Mouse (Mus musculus) forebrain, embryonic 15.5 days (tissue): ENCODE results near the gene Ero1lb. TPM values are rescaled to one million over a fixed set of nuclear protein-coding genes. Genes with fewer than 3 reads are reported as not detected.
"Not testable (repeated sequence)": the region's sequence is repeated elsewhere in the genome, so short reads cannot be mapped to it uniquely, and the experiment has no call there.

Experiments used
- ATAC-seq: fragments of 200-750 bp; cut with Nextera tagmentation; replicated peaks from 2 replicates; pipeline ENCODE4 v1.8.0; 2017; ENCODE audit warnings: mild to moderate bottlenecking, moderate TSS enrichment, moderate library complexity
- H3K27ac ChIP-seq: fragments of 300-500 bp; sonication (generic); replicated peaks from 2 replicates; pipeline ENCODE4 v1.5.1; 2015; ENCODE audit warnings: mild to moderate bottlenecking, inconsistent platforms
- H3K27me3 ChIP-seq: fragments of 300-500 bp; sonication (generic); 2 replicates; pipeline ENCODE4 v1.6.1; 2015; ENCODE audit warnings: inconsistent platforms
- H3K36me3 ChIP-seq: fragments of 300-500 bp; sonication (generic); 2 replicates; pipeline ENCODE4 v1.6.1; 2015; ENCODE audit warnings: mild to moderate bottlenecking, inconsistent platforms
- H3K4me1 ChIP-seq: fragments of 300-500 bp; sonication (generic); 2 replicates; pipeline ENCODE4 v1.6.1; 2015; ENCODE audit warnings: inconsistent platforms
- H3K4me2 ChIP-seq: fragments of 300-500 bp; sonication (generic); replicated peaks from 2 replicates; pipeline ENCODE4 v1.6.1; 2015; ENCODE audit warnings: mild to moderate bottlenecking, inconsistent platforms
- H3K4me3 ChIP-seq: fragments of 300-500 bp; sonication (generic); 2 replicates; pipeline ENCODE4 v1.5.1; 2015; ENCODE audit warnings: mild to moderate bottlenecking, inconsistent platforms
- H3K9ac ChIP-seq: fragments of 300-500 bp; sonication (generic); replicated peaks from 2 replicates; pipeline ENCODE4 v1.6.1; 2015; ENCODE audit warnings: mild to moderate bottlenecking, inconsistent platforms
- H3K9me3 ChIP-seq: fragments of 300-500 bp; sonication (generic); 2 replicates; pipeline ENCODE4 v1.6.1; 2016; ENCODE audit warnings: inconsistent platforms
- WGBS: fragments of 180-500 bp; shearing (Covaris S2); methylation state at CpG from one replicate; pipeline ENCODE4 v1.1.7; 2015; ENCODE audit warnings: mixed read lengths; 5-methylcytosine and 5-hydroxymethylcytosine counted together
- polyA plus RNA-seq: library from polyadenylated mRNA; unstranded; fragments of >200 nt; fragmentation: Nextera tagmentation; extraction: Ambion mirVana; gene quantifications from 2 replicates; pipeline ENCODE4 v1.2.1, GENCODE M21; 2015

The Ero1lb gene
- polyA plus RNA-seq, 1 experiment from 2014 or later = 14.0 TPM

DNA sequence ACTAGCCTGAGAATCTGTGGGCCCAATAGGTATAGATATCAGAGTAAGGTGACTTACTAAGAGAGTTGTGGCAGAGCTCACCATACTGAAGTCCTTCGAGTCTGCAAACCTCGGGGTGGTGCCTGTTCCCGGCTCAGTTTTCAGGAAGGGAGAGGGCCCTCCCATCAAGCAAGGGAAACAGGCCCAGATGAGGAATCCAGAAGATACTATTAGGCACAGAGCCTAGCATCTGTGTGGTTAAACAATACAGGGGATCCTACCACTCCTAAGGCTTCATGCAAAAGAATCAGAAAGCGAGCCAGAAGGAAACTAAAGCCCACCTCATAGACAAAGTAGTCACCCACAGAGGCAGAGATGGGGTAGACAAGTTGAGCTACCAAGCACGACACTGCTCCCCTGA is 81.0 kb downstream of the Ero1lb start:
- ATAC-seq, H3K9ac ChIP-seq, H3K27me3 ChIP-seq, H3K4me1 ChIP-seq, H3K4me3 ChIP-seq, H3K4me2 ChIP-seq, H3K27ac ChIP-seq, H3K9me3 ChIP-seq, H3K36me3 ChIP-seq: not testable (repeated sequence)
- 91% methylated on average over 5 of the region's 5 CpGs for WGBS

DNA sequence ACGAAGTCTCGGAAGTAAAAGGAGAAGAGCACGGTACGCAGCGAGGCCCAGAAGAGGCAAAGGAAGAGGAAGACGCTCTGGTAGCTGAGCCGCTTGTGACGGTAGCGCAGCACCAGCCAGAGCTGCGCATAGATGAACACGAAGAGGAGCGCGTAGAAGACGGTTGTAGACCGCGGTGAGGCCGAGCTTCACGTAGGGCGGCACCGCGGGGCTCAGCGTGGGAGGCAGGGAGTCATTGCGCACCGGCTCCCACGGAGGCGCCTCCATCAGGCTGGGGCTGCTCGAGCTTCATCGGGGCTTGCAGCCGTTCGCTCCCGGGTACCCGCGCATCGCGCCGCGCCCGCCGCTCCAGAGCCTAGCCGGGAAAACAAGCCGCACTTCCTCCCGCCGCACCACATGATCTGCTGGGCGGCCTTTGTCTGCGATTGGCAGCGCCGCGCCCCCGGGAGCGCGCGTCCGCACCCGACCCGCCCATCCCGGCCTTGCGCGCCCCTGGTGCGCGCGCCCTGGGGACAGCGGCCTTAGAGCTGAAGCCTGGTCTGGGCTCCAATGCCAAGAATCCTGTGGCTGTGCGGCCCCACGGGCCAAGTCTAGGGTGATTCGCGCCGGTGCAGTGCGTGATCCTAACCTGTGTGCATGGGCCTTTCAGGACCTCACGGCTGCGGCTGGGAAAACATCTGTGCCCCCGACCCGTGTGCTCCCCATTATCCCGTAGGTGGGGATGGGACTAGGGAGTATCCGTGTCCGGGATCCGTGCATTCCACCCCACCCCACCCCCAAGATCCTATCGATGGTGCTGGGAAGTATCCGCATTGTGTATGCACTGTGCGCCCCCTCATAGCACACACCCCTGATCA is 84.6 kb downstream of the Ero1lb start:
- WGBS = 0% methylated on average over 39 of the region's 79 CpGs
- H3K27ac ChIP-seq = peak overlapping the region; percentile 87
- not testable (repeated sequence) for H3K36me3 ChIP-seq, H3K9me3 ChIP-seq, H3K27me3 ChIP-seq, H3K4me1 ChIP-seq
- peak; percentile 93 for ATAC-seq
- H3K4me3 ChIP-seq = peak overlapping the region; percentile 48
- peak overlapping the region; percentile 72 for H3K9ac ChIP-seq
- peak overlapping the region; percentile 48 for H3K4me2 ChIP-seq

DNA sequence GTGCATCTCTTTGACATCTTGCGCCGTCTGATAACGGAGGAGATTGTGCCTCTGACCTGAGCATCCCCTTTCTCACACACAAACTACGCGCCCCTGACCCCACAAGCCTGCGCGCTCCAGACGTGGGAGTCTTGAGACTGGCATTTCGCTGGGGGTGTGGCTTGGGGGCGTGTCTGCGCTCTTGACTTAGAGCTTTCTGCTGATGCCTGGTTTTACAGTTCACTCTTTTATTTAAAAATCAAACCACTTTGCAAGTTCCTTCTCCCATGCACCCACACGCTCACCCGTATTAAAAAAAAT is 85.2 kb downstream of the Ero1lb start:
- not testable (repeated sequence) for H3K27me3 ChIP-seq, H3K4me1 ChIP-seq, H3K36me3 ChIP-seq, H3K9me3 ChIP-seq
- H3K27ac ChIP-seq = peak overlapping the region; percentile 52; the same call in 1 of the 2 replicates
- H3K9ac ChIP-seq = peak overlapping the region; percentile 42
- H3K4me3 ChIP-seq = peak overlapping the region; percentile 48
- H3K4me2 ChIP-seq = peak overlapping the region; percentile 48
- ATAC-seq = peak; percentile 82
- WGBS = under 1% methylated on average over 13 of the region's 13 CpGs

Other genes with a start within 250 kb of the Ero1lb start
- gene Actn2, start 225.1 kb upstream of the Ero1lb start, polyA plus RNA-seq = 2.4 and 2.6 TPM in 2 replicates
- gene Heatr1, start 170.8 kb upstream of the Ero1lb start, polyA plus RNA-seq = 13.7 and 15.6 TPM in 2 replicates
- 13.5 and 14.1 TPM in 2 replicates for gene Lgals8, start 100.9 kb upstream of the Ero1lb start, polyA plus RNA-seq
- gene Edaradd, start 45.4 kb upstream of the Ero1lb start, polyA plus RNA-seq = 1.6 and 2.1 TPM in 2 replicates
- not detected in 2 replicates for gene Prl2c3, start 234.2 kb downstream of the Ero1lb start, polyA plus RNA-seq